Mouse (Mus musculus): ENCODE data around the gene Dars. TPM values are rescaled to one million over a fixed set of nuclear protein-coding genes. Genes with fewer than 3 reads are reported as not detected.
A peak's percentile ranks its signal among the peaks of the same experiment; 100 is the strongest.

Dars gene
- polyA plus RNA-seq, 1 experiment from 2014 or later, result 96.7 TPM

GRCm38 (mm10) chr1:128456271-128456670 lies 39.1 kb upstream of the Dars start:
- Histone ChIP-seq H3K9me3 (ENCODE audit: control insufficient read depth, low read length) (no peaks in the 10 kb centered on the region), H3K36me3 (ENCODE audit: control insufficient read depth, insufficient read depth, low read length) (no peaks in the 10 kb centered on the region), H3K9ac (replicated peaks; ENCODE audit: low read length) (no peak overlapping the region), H3K27ac (replicated peaks; ENCODE audit: low read depth, low read length) (no peak overlapping the region), H3K4me1 (ENCODE audit: control insufficient read depth, insufficient read depth, low read length) (no peaks in the 10 kb centered on the region), H3K27me3 (ENCODE audit: control insufficient read depth, insufficient read depth, low read length) (no peaks in the 10 kb centered on the region), H3K4me2 (ENCODE audit: low read length) (no peak overlapping the region), H3K4me3 (replicated peaks; ENCODE audit: low read depth, low read length) (no peak overlapping the region)
- WGBS, result 94% methylated on average over 10 of the region's 10 CpGs
- ATAC-seq (ENCODE audit: low FRiP score, low TSS enrichment) (no peak), DNase-seq (no peak)

GRCm38 (mm10) chr1:128452210-128452609 lies 35.0 kb upstream of the Dars start:
- H3K27ac ChIP-seq (replicated peaks; ENCODE audit: low read depth, low read length), result no peak overlapping the region
- H3K9me3 ChIP-seq (ENCODE audit: control insufficient read depth, low read length), result no peaks in the 10 kb centered on the region
- 79% methylated on average over 3 of the region's 3 CpGs for WGBS
- ATAC-seq (ENCODE audit: low FRiP score, low TSS enrichment) (no peak), DNase-seq (no peak)
- H3K9ac ChIP-seq (replicated peaks; ENCODE audit: low read length), result no peak overlapping the region
- H3K36me3 ChIP-seq (ENCODE audit: control insufficient read depth, insufficient read depth, low read length), result no peaks in the 10 kb centered on the region
- H3K4me1 ChIP-seq (ENCODE audit: control insufficient read depth, insufficient read depth, low read length), result no peaks in the 10 kb centered on the region
- no peak overlapping the region for H3K4me3 ChIP-seq (replicated peaks; ENCODE audit: low read depth, low read length)
- no peak overlapping the region for H3K4me2 ChIP-seq (ENCODE audit: low read length)
- H3K27me3 ChIP-seq (ENCODE audit: control insufficient read depth, insufficient read depth, low read length), result no peaks in the 10 kb centered on the region

GRCm38 (mm10) chr1:128451183-128451582 lies 34.0 kb upstream of the Dars start:
- Histone ChIP-seq H3K27ac (replicated peaks; ENCODE audit: low read depth, low read length) (no peak overlapping the region), H3K36me3 (ENCODE audit: control insufficient read depth, insufficient read depth, low read length) (no peaks in the 10 kb centered on the region), H3K9ac (replicated peaks; ENCODE audit: low read length) (no peak overlapping the region), H3K4me3 (replicated peaks; ENCODE audit: low read depth, low read length) (no peak overlapping the region), H3K9me3 (ENCODE audit: control insufficient read depth, low read length) (no peaks in the 10 kb centered on the region), H3K27me3 (ENCODE audit: control insufficient read depth, insufficient read depth, low read length) (no peaks in the 10 kb centered on the region), H3K4me1 (ENCODE audit: control insufficient read depth, insufficient read depth, low read length) (no peaks in the 10 kb centered on the region), H3K4me2 (ENCODE audit: low read length) (no peak overlapping the region)
- WGBS, result 89% methylated on average over 4 of the region's 4 CpGs
- no peak for ATAC-seq (ENCODE audit: low FRiP score, low TSS enrichment)
- no peak for DNase-seq

GRCm38 (mm10) chr1:128447206-128447902 lies 30.2 kb upstream of the Dars start:
- WGBS, result 84% methylated on average over 7 of the region's 7 CpGs
- H3K27me3 ChIP-seq (ENCODE audit: control insufficient read depth, insufficient read depth, low read length), result no peaks in the 10 kb centered on the region
- no peak overlapping the region for H3K4me2 ChIP-seq (ENCODE audit: low read length)
- no peaks in the 10 kb centered on the region for H3K4me1 ChIP-seq (ENCODE audit: control insufficient read depth, insufficient read depth, low read length)
- no peak overlapping the region for H3K4me3 ChIP-seq (replicated peaks; ENCODE audit: low read depth, low read length)
- no peaks in the 10 kb centered on the region for H3K9me3 ChIP-seq (ENCODE audit: control insufficient read depth, low read length)
- ATAC-seq (ENCODE audit: low FRiP score, low TSS enrichment), result no peak
- no peak for DNase-seq
- H3K36me3 ChIP-seq (ENCODE audit: control insufficient read depth, insufficient read depth, low read length), result no peaks in the 10 kb centered on the region
- H3K9ac ChIP-seq (replicated peaks; ENCODE audit: low read length), result no peak overlapping the region
- H3K27ac ChIP-seq (replicated peaks; ENCODE audit: low read depth, low read length), result no peak overlapping the region

- Histone ChIP-seq H3K9me3 (ENCODE audit: control insufficient read depth, low read length) (no peaks in the 10 kb centered on the region), H3K4me1 (ENCODE audit: control insufficient read depth, insufficient read depth, low read length) (peaks cover 13% of the 10 kb centered on the region), H3K4me2 (ENCODE audit: low read length) (no peak overlapping the region), H3K36me3 (ENCODE audit: control insufficient read depth, insufficient read depth, low read length) (no peaks in the 10 kb centered on the region), H3K9ac (replicated peaks; ENCODE audit: low read length) (no peak overlapping the region), H3K27ac (replicated peaks; ENCODE audit: low read depth, low read length) (no peak overlapping the region), H3K4me3 (replicated peaks; ENCODE audit: low read depth, low read length) (no peak overlapping the region), H3K27me3 (ENCODE audit: control insufficient read depth, insufficient read depth, low read length) (no peaks in the 10 kb centered on the region)
- 54% methylated on average over 9 of the region's 9 CpGs for WGBS
- DNase-seq (no peak), ATAC-seq (ENCODE audit: low FRiP score, low TSS enrichment) (no peak)
Measured at GRCm38 (mm10) chr1:128443890-128444839, 27.0 kb upstream of the Dars start.

GRCm38 (mm10) chr1:128441129-128441473 lies 23.9 kb upstream of the Dars start:
- no peak overlapping the region for H3K9ac ChIP-seq (replicated peaks; ENCODE audit: low read length)
- no peaks in the 10 kb centered on the region for H3K36me3 ChIP-seq (ENCODE audit: control insufficient read depth, insufficient read depth, low read length)
- H3K27me3 ChIP-seq (ENCODE audit: control insufficient read depth, insufficient read depth, low read length), result no peaks in the 10 kb centered on the region
- no peak overlapping the region for H3K4me3 ChIP-seq (replicated peaks; ENCODE audit: low read depth, low read length)
- H3K4me1 ChIP-seq (ENCODE audit: control insufficient read depth, insufficient read depth, low read length), result peaks cover 13% of the 10 kb centered on the region
- DNase-seq (peak; percentile 24), ATAC-seq (ENCODE audit: low FRiP score, low TSS enrichment) (no peak)
- no peaks in the 10 kb centered on the region for H3K9me3 ChIP-seq (ENCODE audit: control insufficient read depth, low read length)
- WGBS, result 26% methylated on average over 5 of the region's 5 CpGs
- 0 out of 2 replicates have a peak overlapping the region, but pooled peaks have one; percentile 8 for H3K4me2 ChIP-seq (ENCODE audit: low read length)
- H3K27ac ChIP-seq (replicated peaks; ENCODE audit: low read depth, low read length), result no peak overlapping the region

GRCm38 (mm10) chr1:128440386-128441128 lies 23.4 kb upstream of the Dars start:
- Histone ChIP-seq H3K36me3 (ENCODE audit: control insufficient read depth, insufficient read depth, low read length) (no peaks in the 10 kb centered on the region), H3K4me2 (ENCODE audit: low read length) (0 out of 2 replicates have a peak overlapping the region, but pooled peaks have one; percentile 8), H3K9me3 (ENCODE audit: control insufficient read depth, low read length) (no peaks in the 10 kb centered on the region), H3K9ac (replicated peaks; ENCODE audit: low read length) (no peak overlapping the region), H3K4me1 (ENCODE audit: control insufficient read depth, insufficient read depth, low read length) (peaks cover 13% of the 10 kb centered on the region), H3K27me3 (ENCODE audit: control insufficient read depth, insufficient read depth, low read length) (no peaks in the 10 kb centered on the region), H3K27ac (replicated peaks; ENCODE audit: low read depth, low read length) (no peak overlapping the region), H3K4me3 (replicated peaks; ENCODE audit: low read depth, low read length) (no peak overlapping the region)
- ATAC-seq (ENCODE audit: low FRiP score, low TSS enrichment) (no peak), DNase-seq (peak; percentile 30)
- WGBS, result 18% methylated on average over 16 of the region's 16 CpGs

GRCm38 (mm10) chr1:128439618-128440017 lies 22.4 kb upstream of the Dars start:
- no peak for DNase-seq
- 89% methylated on average over 4 of the region's 4 CpGs for WGBS
- no peaks in the 10 kb centered on the region for H3K27me3 ChIP-seq (ENCODE audit: control insufficient read depth, insufficient read depth, low read length)

More at GRCm38 (mm10) chr1:128439618-128440017, 22.4 kb upstream of the Dars start:
- Histone ChIP-seq H3K4me3 (replicated peaks; ENCODE audit: low read depth, low read length) (no peak overlapping the region), H3K9ac (replicated peaks; ENCODE audit: low read length) (no peak overlapping the region), H3K27ac (replicated peaks; ENCODE audit: low read depth, low read length) (no peak overlapping the region), H3K9me3 (ENCODE audit: control insufficient read depth, low read length) (no peaks in the 10 kb centered on the region), H3K4me1 (ENCODE audit: control insufficient read depth, insufficient read depth, low read length) (peaks cover 13% of the 10 kb centered on the region), H3K4me2 (ENCODE audit: low read length) (no peak overlapping the region), H3K36me3 (ENCODE audit: control insufficient read depth, insufficient read depth, low read length) (no peaks in the 10 kb centered on the region)
- no peak for ATAC-seq (ENCODE audit: low FRiP score, low TSS enrichment)
